Mouse (Mus musculus) adipose tissue, adult 10 weeks (tissue): ENCODE measurements around the gene Rnf212b. TPM values are rescaled to one million over a fixed set of nuclear protein-coding genes. Genes with fewer than 3 reads are reported as not detected.

Experiments used
- polyA plus RNA-seq: library from polyadenylated mRNA; stranded (reverse); fragments of 350-450 nt; fragmentation: Illumina TruSeq; extraction: RNeasy Lipid Tissue Mini Kit (QIAGEN cat#74804); gene quantifications from one replicate; pipeline ENCODE4 v1.2.3, GENCODE M21; 2014; ENCODE audit warnings: low read depth, low replicate concordance

The Rnf212b gene
- 0.58 TPM for polyA plus RNA-seq

GRCm38 (mm10) chr14:54813991-54814390, at the start of gene Rnf212b:
Gene Rnf212b, plus strand, starts transcription at chr14:54814141.

DNA sequence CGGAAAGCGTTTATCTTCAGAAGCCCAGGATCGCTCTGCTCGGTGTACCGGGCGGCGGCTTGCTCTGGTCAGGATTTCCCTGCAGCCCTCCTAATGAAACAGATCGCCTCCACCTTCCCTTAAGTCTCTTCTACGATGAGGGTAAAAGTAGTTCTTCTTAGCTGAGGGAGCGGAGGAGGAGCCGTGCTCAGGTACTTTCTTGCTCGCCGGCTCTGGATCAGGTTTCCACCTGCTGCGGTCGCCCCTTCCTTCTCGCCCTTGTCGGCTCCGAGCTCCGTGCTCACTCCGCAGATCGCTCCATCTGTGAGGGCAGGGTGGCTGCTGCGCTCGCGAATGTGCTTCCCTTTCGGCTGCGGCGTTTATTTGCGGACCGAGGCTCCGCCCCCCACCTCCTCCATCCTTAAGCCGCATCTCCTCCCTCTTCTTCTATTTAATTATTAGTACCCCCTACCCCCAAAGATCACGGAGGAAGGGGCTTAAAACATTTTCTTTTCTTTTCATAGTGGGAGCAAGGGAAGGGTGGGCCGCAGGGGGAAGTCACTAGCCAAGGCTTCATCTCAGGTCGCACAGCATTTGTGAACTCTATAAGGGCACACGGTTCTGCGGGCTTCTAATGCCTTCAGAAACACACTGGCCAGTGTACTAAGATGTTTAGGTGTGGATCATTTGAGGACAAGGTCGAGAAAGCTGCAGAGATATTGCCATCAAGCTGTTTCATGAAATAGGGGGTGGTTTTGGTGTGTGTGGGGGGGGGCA, 32.2 kb upstream of the Rnf212b start, which contains the start of gene Slc7a8:
TSS of gene Slc7a8 (minus strand) at position 337 of the 756 bp plus-strand sequence.

DNA sequence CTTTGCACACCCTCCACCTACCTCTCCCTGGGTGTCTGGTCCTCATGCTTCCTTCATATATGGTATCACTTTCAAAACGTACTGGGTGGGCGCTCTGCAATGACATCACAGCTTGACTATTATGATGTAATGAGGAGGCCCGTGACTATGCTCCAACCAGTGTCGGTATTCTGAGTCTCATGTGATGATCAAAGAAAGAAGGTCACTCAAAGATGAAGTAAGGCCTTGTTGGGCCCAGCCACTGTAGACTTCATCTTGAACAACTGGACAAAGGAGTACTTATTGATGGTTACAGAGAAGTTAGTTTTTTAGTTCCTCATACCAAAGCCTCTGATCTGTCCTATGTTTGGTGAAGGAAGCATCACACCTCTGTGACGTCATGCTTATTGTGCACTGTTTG, 56.9 kb downstream of the Rnf212b start, which contains the start of gene Homez:
TSS of gene Homez (minus strand) at position 101 of the 400 bp plus-strand sequence.

GRCm38 (mm10) chr14:54877048-54877715, 63.2 kb downstream of the Rnf212b start, which contains the start of gene Ppp1r3e:
Gene Ppp1r3e, minus strand, starts transcription at chr14:54877550.

GRCm38 (mm10) chr14:54883154-54884021, 69.4 kb downstream of the Rnf212b start, which contains the start of the genes Bcl2l2 and Gm20521:
Gene Bcl2l2, plus strand, starts transcription at chr14:54883377.
Gene Gm20521, plus strand, starts transcription at chr14:54883441.

DNA sequence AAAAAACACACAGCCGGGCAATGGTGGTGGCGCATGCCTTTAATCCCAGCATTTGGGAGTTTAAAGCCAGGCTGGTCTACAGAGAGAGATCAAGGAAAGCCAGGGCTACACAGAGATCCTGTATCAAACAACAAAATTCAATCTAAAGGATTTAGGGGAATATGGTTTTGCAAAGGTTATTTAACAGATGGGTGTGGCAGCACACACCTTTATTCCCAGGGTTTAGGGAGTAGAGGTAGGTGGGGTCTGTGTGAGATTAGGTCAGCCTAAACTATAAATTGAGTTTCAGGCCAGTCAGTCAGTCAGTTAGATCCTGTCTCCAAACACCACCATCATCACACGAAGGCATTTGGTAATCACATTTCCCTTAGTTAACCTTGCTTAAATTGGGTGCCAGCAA, 78.3 kb downstream of the Rnf212b start, which contains the start of gene Pabpn1:
TSS of gene Pabpn1 (plus strand) at position 301 of the 400 bp plus-strand sequence.

Other genes with a start within 250 kb of the Rnf212b start
- 27.0 TPM for gene Ajuba, start 236.6 kb upstream of the Rnf212b start, polyA plus RNA-seq
- 5.2 TPM for gene 4931414P19Rik, start 208.1 kb upstream of the Rnf212b start, polyA plus RNA-seq
- gene Psmb5, start 196.1 kb upstream of the Rnf212b start, polyA plus RNA-seq, result 157 TPM
- not detected for gene Psmb11, start 192.7 kb upstream of the Rnf212b start, polyA plus RNA-seq
- gene Gm17606, start 173.2 kb upstream of the Rnf212b start, polyA plus RNA-seq, result not detected
- 3.1 TPM for gene Cdh24, start 172.8 kb upstream of the Rnf212b start, polyA plus RNA-seq
- gene 1700123O20Rik, start 127.9 kb upstream of the Rnf212b start, polyA plus RNA-seq, result 32.2 TPM
- gene Acin1, start 127.2 kb upstream of the Rnf212b start, polyA plus RNA-seq, result 139 TPM
- gene Gm29776, start 115.3 kb upstream of the Rnf212b start, polyA plus RNA-seq, result 0.12 TPM
- gene Cebpe, start 102.0 kb upstream of the Rnf212b start, polyA plus RNA-seq, result 0.51 TPM
- 45.5 TPM for gene Slc7a8, start 32.2 kb upstream of the Rnf212b start, polyA plus RNA-seq
- gene Homez, start 56.8 kb downstream of the Rnf212b start, polyA plus RNA-seq, result 8.6 TPM
- gene Ppp1r3e, start 63.4 kb downstream of the Rnf212b start, polyA plus RNA-seq, result 28.9 TPM
- 68.7 TPM for gene Bcl2l2, start 69.2 kb downstream of the Rnf212b start, polyA plus RNA-seq
- 1.2 TPM for gene Gm20521, start 69.3 kb downstream of the Rnf212b start, polyA plus RNA-seq
- gene Pabpn1, start 78.4 kb downstream of the Rnf212b start, polyA plus RNA-seq, result 308 TPM
- 37.1 TPM for gene Slc22a17, start 99.0 kb downstream of the Rnf212b start, polyA plus RNA-seq
- 8.2 TPM for gene Efs, start 112.0 kb downstream of the Rnf212b start, polyA plus RNA-seq
- gene Il25, start 118.6 kb downstream of the Rnf212b start, polyA plus RNA-seq, result not detected
- 0.63 TPM for gene Cmtm5, start 122.1 kb downstream of the Rnf212b start, polyA plus RNA-seq
- gene Myh6, start 152.8 kb downstream of the Rnf212b start, polyA plus RNA-seq, result not detected
- gene Gm17428, start 162.8 kb downstream of the Rnf212b start, polyA plus RNA-seq, result not detected
- 0.22 TPM for gene Myh7, start 180.5 kb downstream of the Rnf212b start, polyA plus RNA-seq
- gene Ngdn, start 201.3 kb downstream of the Rnf212b start, polyA plus RNA-seq, result 32.8 TPM